Mouse (Mus musculus) spleen, embryonic (tissue): ENCODE data around the gene Snrnp70.

ENCODE experiments used
- CTCF ChIA-PET: fragments of 350-600 bp; sonication (Branson Sonifier 250); formaldehyde crosslinking; loops from one replicate; lab custom pipeline; 2022; lab: Charles Lee

The Snrnp70 gene

GRCm38 (mm10) chr7:45339410-45340065 lies 56.0 kb downstream of the Snrnp70 start:
- CTCF ChIA-PET, result no interaction called here

DNA sequence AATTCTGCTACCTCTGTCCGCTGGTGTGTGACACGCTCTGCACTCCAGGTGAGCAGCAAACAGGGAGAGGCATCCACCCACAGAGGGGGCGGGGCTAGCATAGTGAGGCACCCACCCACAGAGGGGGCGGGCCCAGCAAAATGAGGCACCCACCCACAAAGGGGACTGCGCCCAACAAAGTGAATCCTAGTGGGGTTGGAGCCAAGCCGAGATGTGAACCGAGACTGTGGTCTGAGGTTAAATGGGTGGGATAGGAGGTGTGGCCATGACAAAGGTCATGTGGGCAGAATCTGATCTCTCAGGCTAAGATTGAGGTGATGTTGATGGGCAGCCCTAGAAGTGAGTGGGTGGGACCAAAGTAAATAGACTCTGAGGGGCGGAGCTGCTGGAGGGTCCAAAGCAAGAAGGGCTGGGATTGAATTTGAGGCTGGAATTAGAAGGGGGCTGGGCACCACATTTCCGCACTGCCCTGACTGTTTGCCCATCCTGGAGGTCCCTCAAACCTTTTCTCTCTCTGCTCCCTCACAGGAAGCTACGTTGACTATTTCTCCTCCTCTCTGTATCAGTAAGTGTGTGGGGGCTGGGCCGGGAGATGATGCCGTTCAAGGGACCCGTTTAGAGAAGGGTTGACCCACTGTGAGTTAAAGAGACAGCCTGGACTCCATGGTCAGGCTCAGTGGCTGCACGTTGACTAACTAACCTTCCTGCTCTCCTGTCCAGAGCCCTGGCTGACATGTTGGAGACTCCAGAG lies 57.2 kb downstream of the Snrnp70 start:
- CTCF ChIA-PET, result interaction anchor here (0.8 kb wide), 1 partner anchor 74 kb away, joined by 4 read pairs; no protein-coding TSS in a partner anchor

GRCm38 (mm10) chr7:45337469-45337868 lies 58.1 kb downstream of the Snrnp70 start:
- CTCF ChIA-PET, result no interaction called here

- CTCF ChIA-PET, result no interaction called here
These were observed 59.2 kb downstream of the Snrnp70 start for GRCm38 (mm10) chr7:45336319-45336718.

DNA sequence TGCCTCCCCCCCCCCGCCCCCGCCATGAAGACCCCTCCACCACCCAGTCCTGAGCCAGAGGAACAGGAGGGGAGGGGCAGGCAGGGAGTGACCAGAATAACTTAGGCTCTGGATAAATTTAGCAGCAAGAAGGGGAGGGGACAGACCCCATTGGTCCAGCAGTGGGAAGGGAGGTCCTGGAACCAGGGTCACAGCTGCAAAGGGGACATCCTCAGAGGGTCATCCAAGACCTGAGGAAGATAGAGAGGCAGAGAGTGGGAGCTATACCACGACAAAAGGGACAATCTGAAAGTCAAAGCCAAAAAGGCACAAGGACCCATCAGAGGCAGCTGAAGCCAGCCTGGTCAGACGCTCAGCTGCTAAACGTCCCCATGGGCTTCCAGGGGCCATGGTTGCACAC lies 60.5 kb downstream of the Snrnp70 start, which contains the start of gene Hrc:
Hrc (plus strand) TSS at position 235 of the 400 bp plus-strand sequence.
- CTCF ChIA-PET, result interaction anchor here (0.7 kb wide), 2 partner anchors 14 to 423 kb away, joined by 6 to 21 read pairs; no protein-coding TSS in a partner anchor

GRCm38 (mm10) chr7:45334605-45335004 lies 60.9 kb downstream of the Snrnp70 start:
- CTCF ChIA-PET, result interaction anchor here (0.6 to 0.7 kb wide), 3 partner anchors 14 to 423 kb away, joined by 3 to 21 read pairs (median 6); no protein-coding TSS in a partner anchor

- CTCF ChIA-PET, result no interaction called here
These were observed 62.0 kb downstream of the Snrnp70 start, which contains the start of gene Trpm4 for GRCm38 (mm10) chr7:45333431-45333982. TSS of gene Trpm4 (minus strand) at chr7:45333780.

DNA sequence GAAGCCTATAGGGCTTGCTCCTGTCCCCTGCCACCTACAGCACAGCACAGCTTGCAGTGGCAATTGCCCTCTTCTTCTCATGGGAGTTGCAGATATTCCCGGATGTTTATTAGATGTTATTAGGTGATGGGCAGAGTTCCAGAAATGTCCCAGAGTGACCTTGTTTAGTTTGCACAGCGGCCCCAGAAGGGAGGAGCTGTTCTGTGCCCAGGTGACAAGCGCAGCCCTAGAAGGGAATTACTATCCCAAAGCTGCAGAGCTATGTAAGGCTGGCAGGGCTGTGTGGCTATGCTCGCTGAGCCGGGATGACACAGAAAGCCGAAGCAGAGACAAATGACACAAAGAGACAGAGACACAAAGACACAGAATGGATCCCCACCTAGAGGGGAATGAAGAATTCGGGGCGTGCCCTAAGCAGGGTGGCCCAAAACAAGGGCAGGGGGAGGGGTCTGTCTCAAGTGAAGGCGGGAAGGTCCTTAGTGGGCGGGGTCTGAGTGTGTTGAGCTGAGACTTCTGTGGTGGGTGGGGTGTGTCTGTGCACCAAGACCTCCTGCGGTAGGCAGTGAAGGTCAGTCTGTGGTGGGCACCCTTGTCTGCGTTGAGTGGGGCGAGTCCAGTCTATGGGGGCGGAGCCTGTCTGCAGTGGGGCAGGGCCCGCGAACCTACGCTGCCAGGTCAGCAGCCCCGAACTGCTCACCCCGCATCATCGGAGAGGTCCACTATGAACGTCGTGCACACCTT lies 62.7 kb downstream of the Snrnp70 start:
- CTCF ChIA-PET, result no interaction called here

- CTCF ChIA-PET, result interaction anchor here (0.7 kb wide), 1 partner anchor 179 kb away, joined by 7 read pairs; no protein-coding TSS in a partner anchor
These were observed 64.0 kb downstream of the Snrnp70 start for GRCm38 (mm10) chr7:45331502-45331901.

DNA sequence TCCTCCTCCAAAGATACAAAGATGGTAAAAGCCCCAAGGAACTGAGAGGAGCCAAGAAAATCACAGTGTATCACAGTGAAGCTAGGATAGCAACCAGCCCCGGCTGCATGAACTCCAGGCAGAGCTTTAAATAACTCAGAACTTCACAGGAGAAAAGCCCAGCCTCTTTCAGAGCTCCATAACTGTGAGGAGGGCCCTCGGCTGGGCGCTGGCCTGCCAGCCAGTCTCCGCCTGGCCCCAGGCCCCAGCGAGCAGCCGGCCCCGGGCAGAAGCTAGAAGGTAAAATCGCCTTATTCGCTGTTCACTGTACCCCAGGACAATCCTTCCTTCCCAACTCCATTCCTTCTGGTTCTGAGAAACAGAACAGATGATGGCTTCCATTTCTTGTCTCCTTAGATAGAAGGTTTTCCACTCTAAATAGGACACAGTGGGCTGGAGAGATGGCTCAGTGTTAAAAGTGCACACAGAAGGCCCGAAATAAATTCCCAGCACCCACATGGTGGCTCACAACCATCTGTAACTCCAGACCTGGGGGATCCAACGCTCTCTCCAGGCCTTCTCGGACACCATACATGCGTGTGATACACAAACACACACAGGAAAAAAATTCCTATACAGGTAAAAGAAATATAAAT lies 66.6 kb downstream of the Snrnp70 start:
- CTCF ChIA-PET, result no interaction called here
